Mouse (Mus musculus) 416B (cell line): ENCODE data around the gene Eif4ebp2.

Experiments
- DNase-seq: peaks from one replicate; pipeline ENCODE4 v3.0.0; 2011; ENCODE audit warnings: low read depth

Eif4ebp2 gene

GRCm38 (mm10) chr10:61418131-61418900 is 34.1 kb downstream of the Eif4ebp2 start:
- no peak for DNase-seq

GRCm38 (mm10) chr10:61417672-61418071 is 34.8 kb downstream of the Eif4ebp2 start, which contains the start of gene Nodal:
TSS of gene Nodal (plus strand) at chr10:61417972.
- no peak for DNase-seq

GRCm38 (mm10) chr10:61417046-61417445 is 35.4 kb downstream of the Eif4ebp2 start:
- no peak for DNase-seq

- DNase-seq, result no peak
These were observed 35.9 kb downstream of the Eif4ebp2 start for GRCm38 (mm10) chr10:61416561-61416960.

GRCm38 (mm10) chr10:61415890-61416289 is 36.6 kb downstream of the Eif4ebp2 start:
- DNase-seq, result no peak

GRCm38 (mm10) chr10:61415240-61415639 is 37.2 kb downstream of the Eif4ebp2 start:
- no peak for DNase-seq

GRCm38 (mm10) chr10:61412910-61413625 is 39.4 kb downstream of the Eif4ebp2 start:
- peak; percentile 32 for DNase-seq

- DNase-seq, result no peak
These were observed 42.3 kb downstream of the Eif4ebp2 start for GRCm38 (mm10) chr10:61410193-61410592.

- no peak for DNase-seq
These were observed 42.7 kb downstream of the Eif4ebp2 start for GRCm38 (mm10) chr10:61409776-61410175.

GRCm38 (mm10) chr10:61405958-61406357 is 46.5 kb downstream of the Eif4ebp2 start:
- DNase-seq, result no peak

- DNase-seq, result no peak
These were observed 49.5 kb downstream of the Eif4ebp2 start for GRCm38 (mm10) chr10:61402911-61403310.

- peak; percentile 56 for DNase-seq
These were observed 50.0 kb downstream of the Eif4ebp2 start for GRCm38 (mm10) chr10:61402480-61402879.

- no peak for DNase-seq
These were observed 52.1 kb downstream of the Eif4ebp2 start for GRCm38 (mm10) chr10:61400407-61400806.

- DNase-seq, result peak; percentile 81
These were observed 53.2 kb downstream of the Eif4ebp2 start for GRCm38 (mm10) chr10:61399156-61399734.

GRCm38 (mm10) chr10:61398125-61398524 is 54.3 kb downstream of the Eif4ebp2 start:
- DNase-seq, result no peak

- peak; percentile 55 for DNase-seq
These were observed 57.9 kb downstream of the Eif4ebp2 start for GRCm38 (mm10) chr10:61394476-61395136.

- no peak for DNase-seq
These were observed 59.9 kb downstream of the Eif4ebp2 start for GRCm38 (mm10) chr10:61392584-61392983.

- DNase-seq, result no peak
These were observed 62.3 kb downstream of the Eif4ebp2 start for GRCm38 (mm10) chr10:61390148-61390547.

- no peak for DNase-seq
These were observed 63.4 kb downstream of the Eif4ebp2 start for GRCm38 (mm10) chr10:61389020-61389419.

- no peak for DNase-seq
These were observed 66.2 kb downstream of the Eif4ebp2 start for GRCm38 (mm10) chr10:61386284-61386683.

GRCm38 (mm10) chr10:61385174-61385573 is 67.3 kb downstream of the Eif4ebp2 start:
- DNase-seq, result no peak

GRCm38 (mm10) chr10:61383715-61384047 is 68.8 kb downstream of the Eif4ebp2 start:
- DNase-seq, result no peak
